Mouse (Mus musculus): ENCODE data around the gene Mal.
"Not testable (repeated sequence)": the region's sequence is repeated elsewhere in the genome, so short reads cannot be mapped to it uniquely, and the experiment has no call there.

The Mal gene

GRCm38 (mm10) chr2:127603383-127603782, 53.1 kb downstream of the Mal start:
- not testable (repeated sequence) for H3K27me3 ChIP-seq (ENCODE audit: control insufficient read depth, insufficient read depth, low read length, poor library complexity, severe bottlenecking); H3K36me3 ChIP-seq (ENCODE audit: control insufficient read depth, insufficient read depth, low read length, poor library complexity, severe bottlenecking); DNase-seq (ENCODE audit: low read depth, low spot score)

GRCm38 (mm10) chr2:127590840-127591239, 65.7 kb downstream of the Mal start:
- no peaks in the 10 kb centered on the region for H3K27me3 ChIP-seq (ENCODE audit: control insufficient read depth, insufficient read depth, low read length, poor library complexity, severe bottlenecking)
- peaks cover 3% of the 10 kb centered on the region for H3K36me3 ChIP-seq (ENCODE audit: control insufficient read depth, insufficient read depth, low read length, poor library complexity, severe bottlenecking)
- no peak for DNase-seq (ENCODE audit: low read depth, low spot score)

- no peaks in the 10 kb centered on the region for H3K27me3 ChIP-seq (ENCODE audit: control insufficient read depth, insufficient read depth, low read length, poor library complexity, severe bottlenecking)
- peak; percentile 35 for DNase-seq (ENCODE audit: low read depth, low spot score)
Observed at GRCm38 (mm10) chr2:127590204-127590603, 66.3 kb downstream of the Mal start.

GRCm38 (mm10) chr2:127588897-127589296, 67.6 kb downstream of the Mal start:
- no peaks in the 10 kb centered on the region for H3K36me3 ChIP-seq (ENCODE audit: control insufficient read depth, insufficient read depth, low read length, poor library complexity, severe bottlenecking)
- DNase-seq (ENCODE audit: low read depth, low spot score) = no peak
- H3K27me3 ChIP-seq (ENCODE audit: control insufficient read depth, insufficient read depth, low read length, poor library complexity, severe bottlenecking) = no peaks in the 10 kb centered on the region

More at GRCm38 (mm10) chr2:127590204-127590603, 66.3 kb downstream of the Mal start:
- no peaks in the 10 kb centered on the region for H3K36me3 ChIP-seq (ENCODE audit: control insufficient read depth, insufficient read depth, low read length, poor library complexity, severe bottlenecking)

GRCm38 (mm10) chr2:127587514-127587844, 69.0 kb downstream of the Mal start:
- Histone ChIP-seq H3K36me3 (ENCODE audit: control insufficient read depth, insufficient read depth, low read length, poor library complexity, severe bottlenecking) (no peaks in the 10 kb centered on the region), H3K27me3 (ENCODE audit: control insufficient read depth, insufficient read depth, low read length, poor library complexity, severe bottlenecking) (no peaks in the 10 kb centered on the region)
- no peak for DNase-seq (ENCODE audit: low read depth, low spot score)

- peak; percentile 86 for DNase-seq (ENCODE audit: low read depth, low spot score)
- Histone ChIP-seq H3K27me3 (ENCODE audit: control insufficient read depth, insufficient read depth, low read length, poor library complexity, severe bottlenecking) (no peaks in the 10 kb centered on the region), H3K36me3 (ENCODE audit: control insufficient read depth, insufficient read depth, low read length, poor library complexity, severe bottlenecking) (no peaks in the 10 kb centered on the region)
Observed at GRCm38 (mm10) chr2:127586694-127587513, 69.6 kb downstream of the Mal start, which contains the start of the genes Zfp661 and Mrps5. Gene Zfp661 (minus strand): TSS chr2:127587094. Gene Mrps5 (plus strand): TSS chr2:127587222.

- DNase-seq (ENCODE audit: low read depth, low spot score) = peak; percentile 96
- no peaks in the 10 kb centered on the region for H3K27me3 ChIP-seq (ENCODE audit: control insufficient read depth, insufficient read depth, low read length, poor library complexity, severe bottlenecking)
- no peaks in the 10 kb centered on the region for H3K36me3 ChIP-seq (ENCODE audit: control insufficient read depth, insufficient read depth, low read length, poor library complexity, severe bottlenecking)
Observed at GRCm38 (mm10) chr2:127584436-127584858, 72.0 kb downstream of the Mal start.

Data from splenic B cell, adult 2 months (primary cell).